Mouse (Mus musculus) ES-Bruce4 (cell line): ENCODE data around the gene Npepps.

Experiments
- CTCF ChIP-seq: IDR thresholded peaks from one replicate; pipeline ENCODE4 v1.8.1; 2011; ENCODE audit warnings: low read depth, low read length
- EP300 ChIP-seq: IDR thresholded peaks from 2 replicates; pipeline ENCODE4 v1.6.1; 2011; ENCODE audit warnings: low read depth, low read length; ENCODE audit not compliant: insufficient read depth
- POLR2A ChIP-seq: IDR thresholded peaks from one replicate; pipeline ENCODE4 v1.8.1; 2011; ENCODE audit warnings: low read length; ENCODE audit not compliant: insufficient read depth

DNA sequence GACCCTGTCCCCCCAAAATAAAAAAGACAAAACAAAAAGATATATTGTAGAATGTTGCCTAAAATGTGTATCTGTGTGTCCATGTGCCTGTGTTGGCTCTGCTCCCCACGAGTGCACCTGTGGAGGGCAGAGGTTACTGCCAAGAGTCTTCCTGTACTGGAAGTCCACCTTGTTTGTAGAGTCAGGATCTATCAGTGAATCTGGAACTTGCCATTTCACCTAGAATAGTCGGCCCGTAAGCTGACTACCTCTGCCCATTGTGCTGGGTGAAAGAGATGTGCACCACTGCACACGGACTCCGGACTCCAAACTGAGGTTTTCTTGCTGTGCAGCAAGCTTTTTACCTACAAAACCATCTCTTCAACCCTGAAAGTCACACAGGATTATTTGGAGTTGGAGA is 66.0 kb downstream of the Npepps start:
- TF ChIP-seq POLR2A (no peak), EP300 (no peak), CTCF (no peak)
